Mouse (Mus musculus): ENCODE measurements at regions not wholly inside any gene's neighbourhood (a gene's known extent, or its start where the extent isn't known, plus 50 kb on each side); places are given as distances from the start of the nearest gene placed in this dataset.

- DNase-seq: peak; percentile 45 to 49
- intact Hi-C loops (cut with DNase I): loop anchor here (1.0 to 5.0 kb wide), 3 partner anchors 40 to 285 kb away; no protein-coding TSS in a partner anchor
Observed at GRCm38 (mm10) chr14:31942266-31942960, 86.4 kb upstream of the Galnt15 start.

DNA sequence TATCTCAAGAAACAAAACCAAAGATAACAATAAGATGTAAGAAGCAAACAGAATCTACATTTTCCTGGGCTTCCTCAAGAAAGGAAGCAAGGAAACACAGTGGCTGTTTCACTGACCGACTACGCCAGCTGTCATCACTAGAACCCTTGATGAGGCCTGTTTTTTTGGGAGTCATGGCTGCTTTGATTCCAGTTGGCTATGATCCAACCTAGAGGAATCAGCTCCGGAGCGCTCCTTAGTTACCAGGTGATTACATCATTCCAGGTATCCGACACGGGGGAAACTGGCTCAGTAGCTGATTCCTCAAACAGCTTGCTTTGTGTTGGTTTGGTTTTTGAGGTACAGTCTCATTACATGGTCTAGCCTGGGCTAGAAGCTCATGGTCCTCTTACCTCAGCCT is 84.1 kb upstream of the Galnt15 start:
- no peak for DNase-seq
- intact Hi-C loops (cut with DNase I): loop anchor here (5.0 kb wide), 2 partner anchors 42 to 287 kb away; no protein-coding TSS in a partner anchor

DNA sequence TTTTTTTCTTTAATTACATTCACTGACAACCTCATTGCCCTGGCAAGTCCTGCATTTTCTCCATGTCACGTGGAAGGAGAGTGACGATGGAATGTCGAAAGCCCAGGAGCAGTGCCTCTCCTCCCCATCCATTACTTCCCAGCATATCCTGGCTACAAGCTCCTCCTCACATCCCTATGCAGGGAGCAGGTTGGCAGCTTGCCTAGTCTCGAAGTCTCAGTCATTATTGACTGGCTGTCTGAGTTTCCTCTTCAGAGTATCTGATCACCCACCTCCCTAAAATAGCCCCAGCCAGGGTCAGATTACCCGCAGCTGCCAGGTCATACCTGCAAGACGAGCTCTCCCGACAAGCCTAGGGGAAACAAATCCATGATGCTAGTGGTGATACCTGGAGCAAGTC is 83.7 kb upstream of the Galnt15 start:
- intact Hi-C loops (cut with DNase I): no loop called here

GRCm38 (mm10) chr14:31946032-31946431 is 82.8 kb upstream of the Galnt15 start:
- intact Hi-C loops (cut with DNase I): no loop called here
- no peak for DNase-seq

More for the DNA sequence above, 83.7 kb upstream of the Galnt15 start:
- DNase-seq: peak; percentile 42 to 43

- no peak for DNase-seq
- intact Hi-C loops (cut with DNase I): no loop called here
Observed at GRCm38 (mm10) chr14:31947246-31947645, 81.5 kb upstream of the Galnt15 start.

- intact Hi-C loops (cut with DNase I): no loop called here
- no peak for DNase-seq
Observed at GRCm38 (mm10) chr14:31951894-31952293, 76.9 kb upstream of the Galnt15 start.

- DNase-seq: no peak
- intact Hi-C loops (cut with DNase I): no loop called here
Observed at GRCm38 (mm10) chr14:31953783-31954182, 75.0 kb upstream of the Galnt15 start.

- DNase-seq: peak; percentile 84 to 89
- intact Hi-C loops (cut with DNase I): loop anchor here (1.0 kb wide), 2 partner anchors 77 to 122 kb away; no protein-coding TSS in a partner anchor
Observed at GRCm38 (mm10) chr14:31954945-31955344, 73.8 kb upstream of the Galnt15 start.

GRCm38 (mm10) chr14:31957211-31957638 is 71.6 kb upstream of the Galnt15 start:
- peak; percentile 57 to 59 for DNase-seq
- intact Hi-C loops (cut with DNase I): loop anchor here (2.0 kb wide), 1 partner anchor 50 kb away; no protein-coding TSS in a partner anchor

- intact Hi-C loops (cut with DNase I): no loop called here
- DNase-seq: peak; percentile 57 to 59
Observed at GRCm38 (mm10) chr14:31960201-31960854, 68.5 kb upstream of the Galnt15 start.

DNA sequence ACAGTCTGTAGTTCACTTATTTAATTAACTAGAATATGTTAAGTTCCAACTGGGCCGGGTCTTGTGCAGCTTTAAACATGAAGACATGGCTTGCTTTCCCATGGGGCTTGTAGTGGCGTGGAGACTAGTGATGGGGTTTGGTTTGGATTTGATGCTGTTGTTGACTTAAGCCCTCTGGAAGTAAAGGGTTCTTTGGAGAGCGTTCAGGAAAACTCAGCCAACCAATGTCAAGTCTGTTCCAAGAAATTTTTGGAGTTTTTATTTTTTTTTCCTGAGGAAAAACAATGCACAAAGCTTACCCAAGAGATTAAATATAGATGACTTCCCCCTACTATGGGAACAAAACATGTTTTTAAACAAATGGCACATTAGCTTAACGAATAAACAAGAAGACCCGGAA is 67.3 kb upstream of the Galnt15 start:
- intact Hi-C loops (cut with DNase I): no loop called here
- peak; percentile 49 to 65 for DNase-seq

DNA sequence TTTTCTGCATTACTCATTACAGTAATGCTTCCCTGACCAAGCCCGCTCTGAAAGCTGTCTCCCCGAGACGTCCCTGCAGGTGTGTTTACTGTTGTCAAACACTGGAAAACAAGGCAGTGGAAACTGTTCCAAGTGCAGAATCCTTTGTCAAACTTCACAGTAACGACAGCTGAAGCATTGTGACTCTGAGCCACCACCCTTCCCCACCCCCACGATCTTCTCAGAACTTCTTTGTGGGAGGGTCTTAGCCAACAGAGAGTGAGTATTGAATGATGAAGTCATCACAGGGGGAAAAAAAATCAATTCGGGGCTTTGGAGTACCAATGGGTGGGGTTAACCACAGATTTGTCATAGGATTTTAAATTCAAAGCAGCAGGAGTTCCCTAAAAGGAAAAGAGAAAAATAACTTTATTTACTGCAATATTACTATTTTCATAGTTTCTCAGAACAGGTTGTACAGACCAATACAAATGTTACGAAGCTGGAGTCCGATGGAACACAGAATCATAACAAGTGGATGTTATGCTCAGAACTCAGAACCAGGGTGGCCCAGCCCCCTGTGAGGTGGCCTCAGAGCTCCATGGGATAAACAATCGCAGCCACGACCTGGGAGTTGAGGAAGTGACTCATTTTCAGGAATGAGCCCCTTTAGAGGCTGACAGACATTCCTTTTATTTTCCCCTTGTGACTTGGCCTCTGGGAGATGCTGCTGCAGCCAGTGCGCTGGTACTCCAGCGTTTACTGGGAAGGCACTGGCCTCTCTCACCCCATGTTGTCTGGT is 65.5 kb upstream of the Galnt15 start:
- intact Hi-C loops (cut with DNase I): no loop called here
- DNase-seq: peak; percentile 46 to 56

GRCm38 (mm10) chr14:31964076-31964475 is 64.7 kb upstream of the Galnt15 start:
- intact Hi-C loops (cut with DNase I): no loop called here
- no peak for DNase-seq

DNA sequence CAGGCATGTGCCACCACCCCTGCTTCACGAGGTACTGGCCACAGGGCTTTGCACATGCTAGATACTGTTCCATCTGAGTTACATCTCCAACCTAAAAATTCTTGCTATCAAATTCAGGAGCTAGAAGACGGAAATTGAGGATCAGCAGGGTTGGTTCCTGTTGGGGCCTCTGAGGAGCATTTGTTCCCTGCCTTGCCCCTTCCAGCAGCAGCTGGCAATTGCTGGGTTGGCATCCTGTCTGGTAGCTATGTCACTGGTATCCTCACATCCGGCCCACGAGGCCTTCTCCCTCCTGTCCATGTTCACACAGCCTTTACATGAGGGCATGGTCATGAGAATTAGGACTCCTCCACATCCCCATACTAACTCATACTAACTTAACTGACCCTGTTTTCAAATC is 64.0 kb upstream of the Galnt15 start:
- intact Hi-C loops (cut with DNase I): no loop called here
- no peak for DNase-seq

GRCm38 (mm10) chr14:31969531-31969930 is 59.3 kb upstream of the Galnt15 start:
- intact Hi-C loops (cut with DNase I): no loop called here
- DNase-seq: no peak

- DNase-seq: no peak
- intact Hi-C loops (cut with DNase I): no loop called here
Observed at GRCm38 (mm10) chr14:31970245-31970830, 58.5 kb upstream of the Galnt15 start.

- intact Hi-C loops (cut with DNase I): no loop called here
- no peak for DNase-seq
Observed at GRCm38 (mm10) chr14:31970851-31971250, 57.9 kb upstream of the Galnt15 start.

- no peak for DNase-seq
- intact Hi-C loops (cut with DNase I): no loop called here
Observed at GRCm38 (mm10) chr14:31973702-31974101, 55.1 kb upstream of the Galnt15 start.

DNA sequence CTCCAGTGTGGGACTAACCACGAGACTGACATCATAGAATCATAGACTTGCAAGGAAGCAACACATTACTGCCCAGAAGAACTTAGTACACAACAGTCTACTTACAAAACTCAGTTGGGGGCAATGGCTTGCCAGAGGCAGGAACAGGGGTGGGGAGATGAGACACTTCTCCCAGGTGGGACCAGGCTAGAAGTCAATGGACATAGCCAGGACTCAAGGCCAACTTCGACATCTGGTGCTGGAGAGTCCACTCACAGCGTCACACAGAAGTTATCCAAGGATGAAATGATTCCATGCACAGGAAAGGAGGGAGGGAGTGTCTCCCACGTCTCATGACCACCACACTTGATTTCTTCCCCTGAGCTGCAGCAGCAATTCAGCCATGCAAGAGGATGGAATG is 50.6 kb upstream of the Galnt15 start:
- DNase-seq: no peak
- intact Hi-C loops (cut with DNase I): no loop called here

DNA sequence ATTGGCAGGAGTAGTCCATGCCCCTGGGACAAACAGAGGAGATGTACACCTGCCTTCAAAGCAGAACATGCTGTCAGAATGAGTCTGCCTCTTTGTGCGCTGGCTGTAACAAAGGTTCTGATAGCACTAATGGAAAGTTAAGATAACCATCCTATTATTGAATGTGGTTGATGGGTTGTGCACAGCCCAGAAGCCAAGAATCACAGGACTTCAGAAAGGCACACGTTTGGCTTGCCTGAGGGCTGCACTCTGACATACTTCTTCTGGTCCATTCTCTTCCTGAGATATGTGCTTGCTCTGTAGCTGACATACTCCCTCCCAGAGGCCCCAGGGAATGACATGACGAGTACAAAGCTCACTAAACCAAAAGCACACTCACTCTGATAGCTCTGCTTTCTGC is 50.1 kb upstream of the Galnt15 start:
- no peak for DNase-seq
- intact Hi-C loops (cut with DNase I): no loop called here

Measured in heart, postnatal 36 days (tissue).